10 mouse cellular contexts compared by ENCODE assay signal in the genomic region with DNA sequence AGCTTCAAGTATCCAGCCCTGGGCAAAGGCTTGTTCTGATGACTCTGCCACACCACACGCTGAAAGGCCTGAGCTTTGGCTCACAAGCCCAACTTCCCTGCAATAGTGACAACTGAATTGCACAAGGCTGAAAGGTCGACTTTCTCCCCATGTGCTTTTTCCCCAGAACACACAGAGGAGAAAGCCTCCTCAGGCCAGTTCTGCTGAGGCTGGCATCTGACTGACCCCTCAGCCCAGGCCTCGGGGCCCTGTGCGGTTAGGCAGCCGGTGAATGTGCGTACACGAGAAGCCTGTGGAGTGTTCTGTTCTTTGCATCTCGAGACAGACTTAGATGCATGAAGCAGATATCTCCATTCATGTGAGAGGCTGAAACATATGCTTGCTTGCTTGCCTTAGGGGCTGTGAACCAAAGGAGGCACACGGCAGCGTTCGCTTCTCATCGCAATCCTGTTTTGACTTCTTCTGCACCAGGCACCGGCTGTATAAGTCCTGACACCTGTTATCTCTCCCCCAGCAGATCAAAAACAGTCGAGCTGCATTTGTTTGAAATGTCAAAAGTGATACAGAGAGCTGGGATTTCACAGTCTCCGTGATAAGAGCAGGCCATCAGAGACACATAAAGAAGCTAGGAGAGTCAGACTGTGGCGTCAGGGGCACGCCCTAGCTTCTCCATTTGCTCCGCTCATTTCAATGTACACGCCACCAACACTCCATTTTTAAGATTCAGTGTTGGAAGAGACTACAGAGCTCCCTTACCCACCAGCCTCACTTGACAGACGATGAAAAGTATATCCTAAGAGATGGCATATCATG. TPM values are rescaled to one million over a fixed set of nuclear protein-coding genes. Genes with fewer than 3 reads are reported as not detected.
DNase-seq lines count a peak whose midpoint lies in the region; ATAC-seq and TF ChIP-seq lines count a peak whose summit lies in the region.
"Had no signal": no experiment of that assay in that cellular context is flagged by ENCODE, and none has a peak within 500 bp of the region (broad histone marks: within the 10 kb centered on the region; RNA-seq: fewer than 3 reads in every experiment).

No protein-coding gene starts in this region.

- no peak overlapping the region for H3K9ac ChIP-seq in liver, embryonic 14.5 days (replicated peaks)

- H3K27me3 ChIP-seq in kidney, adult 2 months (replicated peaks; ENCODE audit: control insufficient read depth, insufficient read depth, low read length): no peaks in the 10 kb centered on the region
- no peaks in the 10 kb centered on the region for H3K27me3 ChIP-seq in liver, embryonic 14.5 days (ENCODE audit: control insufficient read depth, insufficient read depth, low read length)

- TF ChIP-seq POLR2A in kidney, adult 2 months (IDR thresholded peaks at IDR 0.05; ENCODE audit: low read depth, low read length): no peak

- WGBS in kidney, adult 2 months: 75% methylated on average over 20 of the region's 20 CpGs
- WGBS in liver, embryonic 14.5 days (ENCODE audit: insufficient replicate concordance): 59% methylated on average over 20 of the region's 20 CpGs

- no peak overlapping the region for H3K4me3 ChIP-seq in kidney, adult 2 months (ENCODE audit: insufficient read depth, low read depth, low read length)
- H3K4me3 ChIP-seq in liver, embryonic 14.5 days (ENCODE audit: insufficient read depth in 1 of 2, low read depth in 2 of 2, low read length in 2 of 2): no peak overlapping the region
- H3K4me3 ChIP-seq: erythroblast, embryonic 14.5 days had no signal

- H3K4me2 ChIP-seq in liver, embryonic 14.5 days (ENCODE audit: low read depth): peak overlapping the region; percentile 47; the same call in 1 of the 2 replicates

- 0 out of 2 replicates have a peak, but pooled peaks have one; percentile 38 for ATAC-seq in liver, embryonic 14.5 days (ENCODE audit: insufficient read depth)
- ATAC-seq in inflammation-experienced regulatory T-cells, adult 6 months: no peak
- no peak for ATAC-seq in erythroid progenitor cell, adult 5-6 weeks (replicated peaks; ENCODE audit: low FRiP score, poor library complexity, severe bottlenecking)

- TF ChIP-seq CTCF in kidney, adult 2 months (conservative IDR thresholded peaks at IDR 0.05; ENCODE audit: insufficient read depth, insufficient read length, low read depth, low read length): no peak
- TF ChIP-seq CTCF in liver, embryonic 14.5 days (IDR thresholded peaks at IDR 0.05; ENCODE audit: low read depth): no peak

- no peak overlapping the region for H3K27ac ChIP-seq in kidney, adult 2 months (ENCODE audit: insufficient read depth, low read depth, low read length)
- H3K27ac ChIP-seq in liver, embryonic 14.5 days: peak overlapping the region; percentile 27; the same call in 1 of the 2 replicates

- DNase-seq in kidney, adult 2 months: peak; percentile 33
- DNase-seq in kidney, adult 18-20 months: no peak
- peak; percentile 52 for DNase-seq in adrenal gland, postnatal 14 days
- DNase-seq in brain, embryonic 18.5 days (ENCODE audit: low read depth, low spot score): peak; percentile 55
- no peak for DNase-seq in liver, embryonic 14.5 days (ENCODE audit: low read depth in 3 of 3, low spot score in 3 of 3)
- DNase-seq in spleen, postnatal 10 days (ENCODE audit: low spot score in 2 of 2): no peak

- H3K9me3 ChIP-seq in liver, embryonic 14.5 days (ENCODE audit: control insufficient read depth, low read length): no peaks in the 10 kb centered on the region

- H3K36me3 ChIP-seq in kidney, adult 2 months (ENCODE audit: control insufficient read depth, insufficient read depth, low read length): no peaks in the 10 kb centered on the region
- no peaks in the 10 kb centered on the region for H3K36me3 ChIP-seq in liver, embryonic 14.5 days (replicated peaks; ENCODE audit: control insufficient read depth, insufficient read depth, low read depth)

- TF ChIP-seq EP300 in liver, embryonic 14.5 days (IDR thresholded peaks at IDR 0.05; ENCODE audit: low read depth): no peak

- peaks cover 6% of the 10 kb centered on the region; the same call in 1 of the 2 replicates for H3K4me1 ChIP-seq in kidney, adult 2 months (ENCODE audit: control insufficient read depth, insufficient read depth, low read length)
- H3K4me1 ChIP-seq in liver, embryonic 14.5 days (replicated peaks; ENCODE audit: control insufficient read depth in 2 of 2, insufficient read depth in 2 of 2, low read length in 1 of 2): peaks cover 0 to 22% of the 10 kb centered on the region in 2 experiments; a peak in 2 of 4 replicates

RNA-seq across cellular contexts. Expression of gene Rtp4, which starts 2.1 kb away (rescaled TPM):
- polyA plus RNA-seq in kidney, adult 2 months (2012; rRNA removed): 14.4 and 21.6 TPM in 2 replicates
- total RNA-seq in adrenal gland, postnatal 14 days (2021): 6.3 and 9.2 TPM in 2 replicates
- 2.5 and 3.4 TPM in 2 replicates for polyA plus RNA-seq in liver, embryonic 14.5 days (2012; rRNA removed)
- polyA plus RNA-seq in liver, embryonic 14.5 days (2014; fragmentation: Nextera tagmentation; extraction: Ambion mirVana): 3.9 and 5.1 TPM in 2 replicates
- 100 to 1,000 TPM in 2 of 3 experiments, 10 to 100 TPM in 1; 92.6 to 125 (median 114) TPM for polyA plus RNA-seq in inflammation-experienced regulatory T-cells, adult 6 months (2017; shearing (Covaris generic))
- 11.9 and 16.3 TPM in 2 replicates for total RNA-seq in erythroid progenitor cell, adult 5-6 weeks (2015; ENCODE audit: low replicate concordance)
- total RNA-seq in erythroid progenitor cell, adult 5-6 weeks (2017; ENCODE audit: low replicate concordance): 4.5 and 7.2 TPM in 2 replicates

RNA-seq across cellular contexts. Expression of gene Masp1, which starts 2.7 kb away (rescaled TPM):
- 2.6 TPM in 2 replicates for polyA plus RNA-seq in kidney, adult 2 months (2012; rRNA removed)
- total RNA-seq in adrenal gland, postnatal 14 days (2021): 69.6 and 71.5 TPM in 2 replicates
- polyA plus RNA-seq in liver, embryonic 14.5 days (2012; rRNA removed): 11.9 and 12.4 TPM in 2 replicates
- 14.2 and 17.3 TPM in 2 replicates for polyA plus RNA-seq in liver, embryonic 14.5 days (2014; fragmentation: Nextera tagmentation; extraction: Ambion mirVana)
- not detected for polyA plus RNA-seq in inflammation-experienced regulatory T-cells, adult 6 months (2017; shearing (Covaris generic))
- total RNA-seq in erythroid progenitor cell, adult 5-6 weeks (2015; ENCODE audit: low replicate concordance): not detected in 2 replicates
- not detected in 2 replicates for total RNA-seq in erythroid progenitor cell, adult 5-6 weeks (2017; ENCODE audit: low replicate concordance)
- total RNA-seq: hematopoietic stem cell, adult 5-6 weeks had no signal
- polyA plus RNA-seq: erythroblast, embryonic 14.5 days had no signal

Comparison
In these comparisons a context has a peak if more than half of its experiments do, and no peak if none do; other contexts are left out.
1. DNase-seq: peak in kidney, adult 2 months (single experiment), adrenal gland, postnatal 14 days (single experiment) and brain, embryonic 18.5 days (single experiment); none in kidney, adult 18-20 months (single experiment), liver, embryonic 14.5 days (0 of 3) and spleen, postnatal 10 days (0 of 2).